Mouse (Mus musculus): Measurements from ENCODE around the gene Stradb.

The Stradb gene

DNA sequence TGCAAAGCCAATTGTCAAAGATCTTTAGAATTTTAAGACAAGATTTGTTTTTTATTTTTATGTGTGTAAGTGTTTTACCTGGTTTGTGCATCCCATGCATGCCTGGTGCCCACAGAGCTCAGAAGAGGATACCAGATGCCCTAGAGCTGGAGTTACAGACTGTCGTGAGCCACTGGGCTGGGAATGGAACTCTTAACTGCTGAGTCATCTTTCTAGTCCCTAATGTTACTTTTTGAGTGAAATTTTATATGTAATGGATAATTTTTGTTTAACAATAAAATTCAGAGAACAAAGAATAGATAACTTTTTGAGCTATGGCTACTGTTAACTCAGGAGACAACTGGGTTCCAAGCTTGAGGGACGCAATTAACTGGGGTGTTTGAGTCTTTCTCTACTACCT is 13.6 kb upstream of the Stradb start:
- in situ Hi-C loops (cut with MboI, MseI): no loop called here

- in situ Hi-C loops (cut with MboI, MseI): no loop called here
Measured at GRCm38 (mm10) chr1:58961152-58961893, 12.0 kb upstream of the Stradb start.

DNA sequence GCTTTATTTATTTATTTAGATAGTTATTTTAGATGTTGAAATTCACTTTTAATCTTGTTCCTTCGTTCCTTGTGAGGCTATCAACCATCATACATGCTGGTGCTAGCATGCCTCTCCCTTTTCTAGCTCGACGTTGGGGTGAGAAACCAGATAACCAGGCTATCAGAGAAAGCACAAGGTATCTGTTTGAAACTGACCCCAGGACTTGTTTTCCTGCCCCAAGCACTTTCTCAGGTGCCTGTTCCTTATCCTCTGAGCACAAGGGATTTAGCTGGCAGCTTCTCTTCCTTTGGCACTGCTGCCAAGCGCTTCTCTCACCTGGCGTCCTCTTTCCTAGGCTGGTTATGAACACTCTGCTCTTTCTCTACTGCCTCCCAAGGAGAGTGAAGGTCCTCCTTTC is 10.9 kb upstream of the Stradb start:
- in situ Hi-C loops (cut with MboI, MseI): no loop called here

GRCm38 (mm10) chr1:58962865-58963264 is 10.5 kb upstream of the Stradb start:
- in situ Hi-C loops (cut with MboI, MseI): no loop called here

- in situ Hi-C loops (cut with MboI, MseI): no loop called here
Measured at GRCm38 (mm10) chr1:58967534-58967933, 5.8 kb upstream of the Stradb start.

GRCm38 (mm10) chr1:58970054-58970453 is 3.3 kb upstream of the Stradb start:
- in situ Hi-C loops (cut with MboI, MseI): no loop called here

- in situ Hi-C loops (cut with MboI, MseI): no loop called here
Measured at GRCm38 (mm10) chr1:58971097-58971496, 2.2 kb upstream of the Stradb start.

- in situ Hi-C loops (cut with MboI, MseI): no loop called here
Measured at GRCm38 (mm10) chr1:58972851-58973365, 414 bp upstream of the Stradb start.

DNA sequence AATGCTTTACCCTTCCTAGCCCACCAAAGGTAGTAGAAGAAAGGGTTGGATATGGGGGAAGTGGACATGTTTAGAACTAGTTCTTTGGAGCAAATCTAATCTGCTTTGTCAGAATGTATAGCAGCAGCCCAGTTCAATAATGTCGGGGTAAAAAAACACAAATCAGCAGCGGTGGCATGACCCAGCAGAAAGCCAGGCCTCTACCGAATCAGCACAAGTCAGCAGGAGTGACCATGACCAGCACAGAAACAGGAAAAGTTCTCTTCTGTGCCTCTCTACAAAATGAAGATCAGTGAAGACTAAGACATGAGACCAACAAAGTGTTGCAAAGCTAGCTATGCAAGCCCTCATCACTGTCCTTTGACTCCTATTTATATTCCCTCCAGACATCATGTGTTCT is 9.0 kb downstream of the Stradb start:
- in situ Hi-C loops (cut with MboI, MseI): no loop called here

GRCm38 (mm10) chr1:58984586-58984985 is 11.3 kb downstream of the Stradb start:
- in situ Hi-C loops (cut with MboI, MseI): no loop called here

DNA sequence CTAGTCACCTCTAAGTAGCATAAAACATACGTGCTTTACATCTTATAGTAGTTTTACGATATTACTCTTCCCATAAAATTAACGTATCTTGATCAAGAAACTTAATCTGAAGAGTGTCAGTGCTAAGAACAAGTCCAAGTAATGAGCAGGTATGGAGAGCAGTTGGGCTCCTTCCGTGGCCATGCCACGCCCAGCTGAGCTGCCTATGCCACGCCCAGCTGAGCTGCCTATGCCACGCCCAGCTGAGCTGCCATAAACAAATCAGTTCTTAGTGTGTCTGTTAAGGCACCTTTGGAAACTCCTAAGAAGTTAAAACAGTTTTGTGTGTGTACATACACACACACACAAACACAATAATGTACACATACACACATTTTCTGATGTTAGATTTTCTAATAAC is 19.8 kb downstream of the Stradb start:
- in situ Hi-C loops (cut with MboI, MseI): no loop called here

- in situ Hi-C loops (cut with MboI, MseI): no loop called here
Measured at GRCm38 (mm10) chr1:58993723-58994122, 20.4 kb downstream of the Stradb start.

DNA sequence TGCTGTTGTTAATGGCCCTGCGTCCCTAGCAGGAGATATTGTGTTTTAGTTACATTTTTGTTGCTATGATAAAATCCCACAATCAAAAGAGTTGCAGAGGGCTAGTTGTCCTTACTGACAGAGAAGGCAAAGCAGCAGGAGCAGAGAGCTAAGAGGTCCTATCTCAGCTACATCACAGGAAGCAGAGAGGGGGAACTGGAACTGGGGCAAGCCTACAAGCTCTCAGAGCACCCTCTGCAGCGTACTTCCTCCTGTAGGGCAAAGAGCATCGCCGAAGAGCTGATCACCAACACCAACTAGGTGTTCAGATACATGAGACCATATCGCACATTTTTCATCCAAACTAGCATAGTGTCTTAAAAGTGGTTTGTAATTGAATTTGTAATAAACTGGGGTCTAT is 22.0 kb downstream of the Stradb start:
- in situ Hi-C loops (cut with MboI, MseI): loop anchor here (5.0 kb wide), 1 partner anchor 228 kb away; no protein-coding TSS in a partner anchor

DNA sequence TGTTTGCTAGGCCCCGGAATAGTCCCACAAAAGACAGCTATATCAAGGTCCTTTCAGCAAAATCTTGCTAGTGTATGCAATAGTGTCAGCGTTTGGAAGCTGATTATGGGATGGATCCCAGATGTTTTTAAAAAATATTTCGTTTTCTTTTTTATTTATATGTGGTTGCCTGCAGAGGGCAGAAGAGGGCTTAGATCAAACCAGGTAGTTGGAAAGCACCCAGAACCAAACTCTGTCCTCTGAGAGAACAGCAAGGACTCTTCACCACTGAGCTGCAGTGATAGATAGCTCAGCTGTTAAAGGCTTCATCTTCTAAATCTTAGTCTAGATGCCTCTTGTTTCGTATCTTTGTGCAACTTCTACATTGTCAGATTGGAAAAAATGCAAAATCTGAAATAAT is 35.9 kb downstream of the Stradb start:
- in situ Hi-C loops (cut with MboI, MseI): loop anchor here (5.0 to 10.0 kb wide), 2 partner anchors 136 to 228 kb away; partner anchors contain the start of gene Als2

GRCm38 (mm10) chr1:59021556-59021955 is 48.2 kb downstream of the Stradb start:
- in situ Hi-C loops (cut with MboI, MseI): no loop called here

GRCm38 (mm10) chr1:59037723-59038122 is 64.4 kb downstream of the Stradb start:
- in situ Hi-C loops (cut with MboI, MseI): no loop called here

All from regulatory T cell (primary cell).